Mouse (Mus musculus) T-helper 17 cell (primary cell): ENCODE results near the gene Usp3.

Experiments used
- in situ Hi-C, 2 experiments: fragments of 300-600 bp; cut with MboI, MseI; formaldehyde crosslinking; loops; 1 replicate in 1 of 2; 2 replicates in 1 of 2; pipeline ENCODE4 v1.15.1; 2025; ENCODE audit warnings: high pct_unique_total_duplicates in 2 of 2

Gene Usp3

GRCm38 (mm10) chr9:66592708-66593612 lies at the start of gene Usp3:
Usp3 (minus strand) TSS chr9:66593142.
- in situ Hi-C loops: loop anchor here in 1 of 2 experiments (10.0 kb wide), 1 partner anchor 768 kb away; the partner anchor contains the start of gene Zfp609

GRCm38 (mm10) chr9:66640491-66640890 lies 47.5 kb upstream of the Usp3 start:
- in situ Hi-C loops: loop anchor here in 1 of 2 experiments (5.0 to 10.0 kb wide), 2 partner anchors 64 to 87 kb away; no protein-coding TSS in a partner anchor

GRCm38 (mm10) chr9:66639626-66640025 lies 46.7 kb upstream of the Usp3 start:
- in situ Hi-C loops: loop anchor here in 1 of 2 experiments (5.0 to 10.0 kb wide), 2 partner anchors 65 to 88 kb away; no protein-coding TSS in a partner anchor

DNA sequence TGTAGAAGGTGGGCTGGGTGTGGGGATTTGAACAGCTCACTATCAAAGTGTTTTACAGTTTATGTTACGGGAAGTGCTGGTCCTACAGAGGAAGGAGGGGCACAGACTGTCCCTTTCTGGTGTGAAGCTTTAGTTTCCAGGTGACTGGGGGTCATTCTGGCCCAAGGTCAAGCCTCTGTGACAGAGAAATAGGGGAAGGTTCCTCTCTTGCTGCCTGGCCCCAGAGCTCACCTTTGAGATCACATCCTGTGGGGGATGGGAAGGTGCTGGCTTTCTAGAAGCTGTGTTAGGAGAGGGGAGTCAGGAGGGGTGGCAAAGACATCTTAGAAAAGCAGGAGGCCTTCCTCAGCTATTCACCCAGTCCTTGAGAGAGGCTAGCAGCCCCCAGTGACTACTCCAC lies 39.5 kb upstream of the Usp3 start:
- in situ Hi-C loops: no loop called here

DNA sequence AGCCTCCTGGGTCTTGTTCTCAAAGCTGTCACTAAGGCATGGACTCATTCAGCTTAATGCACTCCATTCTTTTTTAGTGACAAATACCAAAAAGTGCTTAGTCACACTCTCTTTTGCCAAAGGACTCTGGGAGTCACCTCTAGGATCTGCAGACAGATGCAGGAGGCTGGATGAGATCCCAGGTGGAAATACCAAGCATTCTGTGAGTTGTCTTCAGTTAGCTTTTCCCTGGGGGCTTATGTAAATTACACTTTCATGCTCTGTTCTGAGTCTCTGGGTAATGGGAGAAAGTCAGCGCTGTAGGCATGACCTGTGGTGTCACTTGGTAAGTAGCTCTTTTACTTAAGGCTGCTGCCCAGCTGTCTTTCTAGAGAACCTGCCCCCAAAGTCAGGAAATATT lies 38.0 kb upstream of the Usp3 start:
- in situ Hi-C loops: no loop called here

GRCm38 (mm10) chr9:66626661-66627060 lies 33.7 kb upstream of the Usp3 start:
- in situ Hi-C loops: no loop called here

DNA sequence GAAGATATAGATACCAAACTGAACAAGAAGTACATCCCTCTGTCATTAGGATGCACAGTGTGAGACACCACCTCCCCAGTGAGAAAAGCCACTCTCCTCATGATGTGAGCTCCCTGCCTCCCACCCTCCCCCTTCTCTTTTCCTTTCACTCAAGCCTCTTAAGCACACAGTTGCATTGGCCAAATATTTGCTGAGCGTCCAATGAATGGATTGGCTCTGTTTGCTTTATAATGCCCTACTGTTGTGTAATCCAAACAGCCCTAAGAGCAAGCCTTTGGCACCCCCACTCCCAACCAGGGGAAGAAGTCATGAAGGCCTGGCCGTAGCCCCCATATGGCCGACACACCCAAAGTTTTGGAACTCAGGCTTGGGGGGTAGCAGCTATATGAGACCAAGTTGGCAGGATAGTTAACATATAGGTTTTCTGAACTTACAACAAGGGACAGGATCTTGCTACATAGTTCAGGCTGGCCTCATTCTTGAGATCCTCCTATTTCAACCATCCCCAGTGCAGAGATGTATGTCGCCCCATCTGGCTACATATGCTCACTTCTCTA lies 33.1 kb upstream of the Usp3 start:
- in situ Hi-C loops: no loop called here

DNA sequence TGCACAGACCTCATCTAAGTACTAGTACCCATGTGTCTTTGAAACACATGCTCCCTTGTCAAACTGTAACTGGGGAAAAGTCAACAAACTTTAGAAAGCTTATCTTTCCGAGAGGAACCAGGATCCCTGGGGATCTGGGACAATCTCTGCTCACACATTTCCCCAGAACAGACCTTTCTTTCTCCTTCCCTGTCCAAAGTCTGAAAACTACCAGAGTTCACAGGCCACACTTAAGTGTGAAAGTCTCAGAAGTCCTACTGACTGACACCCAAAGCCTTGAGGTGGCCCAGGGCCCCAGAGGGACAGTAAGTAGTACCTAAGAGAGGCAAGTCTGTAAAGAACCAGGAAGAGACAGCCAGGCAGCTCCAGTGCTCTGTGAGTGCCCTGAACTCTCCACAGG lies 31.9 kb upstream of the Usp3 start:
- in situ Hi-C loops: no loop called here

DNA sequence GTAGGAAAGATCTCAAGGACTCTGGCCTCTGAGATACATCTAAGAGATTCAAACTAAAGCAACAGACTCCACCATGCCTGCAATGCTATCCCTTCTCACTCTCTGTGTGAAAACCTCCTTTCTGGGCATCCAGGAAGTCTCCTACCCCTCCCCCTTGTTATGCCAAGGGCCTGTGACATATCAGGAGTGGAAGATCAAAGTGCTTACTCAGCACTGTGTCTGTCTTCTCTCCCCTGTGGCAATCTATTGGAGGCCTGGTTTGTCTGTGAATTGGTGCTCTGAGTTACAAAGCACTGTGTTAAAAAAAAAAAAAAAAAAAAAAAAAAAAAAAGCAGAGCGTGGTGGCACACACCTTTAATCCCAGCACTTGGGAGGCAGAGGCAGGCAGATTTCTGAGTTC lies 30.7 kb upstream of the Usp3 start:
- in situ Hi-C loops: no loop called here

- in situ Hi-C loops: no loop called here
These were observed 27.6 kb upstream of the Usp3 start for GRCm38 (mm10) chr9:66620581-66620981.

DNA sequence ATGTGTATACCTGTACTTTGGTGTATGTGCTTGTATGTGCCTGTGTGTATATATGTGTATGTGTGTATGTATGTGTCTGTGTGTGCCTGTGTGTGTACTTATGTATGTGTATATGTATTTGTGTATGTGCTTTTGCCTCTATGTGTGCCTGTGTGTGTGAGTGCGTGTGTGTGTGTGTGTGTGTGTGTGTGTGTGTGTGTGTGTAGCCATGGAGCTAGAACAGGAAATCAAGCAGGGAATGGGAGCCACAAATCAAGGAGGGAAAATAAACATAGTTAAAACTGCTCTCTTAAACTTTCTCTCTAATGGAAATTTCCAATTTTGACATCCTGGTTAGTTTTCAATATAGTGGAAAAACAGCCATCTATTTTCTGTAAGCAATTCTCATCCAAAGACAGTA lies 27.1 kb upstream of the Usp3 start:
- in situ Hi-C loops: no loop called here

GRCm38 (mm10) chr9:66617812-66618211 lies 24.9 kb upstream of the Usp3 start:
- in situ Hi-C loops: no loop called here

DNA sequence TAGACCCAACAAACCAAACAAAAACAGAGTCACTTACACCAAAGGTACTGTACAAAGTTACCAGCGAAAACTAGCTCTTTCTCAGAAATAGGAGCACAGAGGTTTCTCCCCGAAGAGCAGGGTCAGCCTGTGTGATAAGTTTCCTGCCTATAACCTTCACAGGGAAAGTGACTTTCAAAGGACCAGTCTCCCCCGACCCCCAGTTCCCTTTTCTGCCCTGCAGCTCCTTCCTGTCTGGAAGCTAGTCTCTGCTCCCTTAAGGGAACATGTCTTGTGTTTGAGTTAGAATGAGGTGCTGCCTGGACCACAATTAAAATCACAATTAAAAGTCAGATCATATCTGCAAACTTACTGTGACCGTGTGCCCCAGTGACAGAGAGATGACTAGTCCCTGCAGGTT lies 23.9 kb upstream of the Usp3 start:
- in situ Hi-C loops: no loop called here

DNA sequence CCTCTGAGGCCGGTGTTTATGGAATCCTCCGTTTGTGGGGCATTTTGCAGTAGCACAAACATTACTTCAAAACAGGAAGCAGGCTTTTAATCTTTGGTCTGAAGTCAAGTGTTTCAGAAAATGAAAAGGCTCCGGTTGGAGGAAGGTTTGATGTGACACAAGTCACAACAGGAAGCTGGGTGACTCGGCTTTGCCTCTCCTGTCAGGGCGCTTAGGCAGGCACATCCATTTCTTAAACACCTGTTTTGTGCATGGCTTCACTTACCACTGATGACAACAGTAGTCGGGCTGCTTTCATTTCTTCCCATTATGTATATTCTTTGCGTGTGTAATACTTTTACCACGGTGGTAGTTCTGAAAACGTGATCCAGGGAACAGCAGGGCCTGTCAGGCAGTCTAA lies 22.2 kb upstream of the Usp3 start:
- in situ Hi-C loops: no loop called here

GRCm38 (mm10) chr9:66614547-66614946 lies 21.6 kb upstream of the Usp3 start:
- in situ Hi-C loops: loop anchor here in 1 of 2 experiments (5.0 kb wide), 2 partner anchors 37 to 102 kb away; partner anchors contain the start of gene Fbxl22

- in situ Hi-C loops: loop anchor here in 1 of 2 experiments (5.0 kb wide), 2 partner anchors 36 to 101 kb away; partner anchors contain the start of gene Fbxl22
These were observed 20.7 kb upstream of the Usp3 start for GRCm38 (mm10) chr9:66613667-66614066.

DNA sequence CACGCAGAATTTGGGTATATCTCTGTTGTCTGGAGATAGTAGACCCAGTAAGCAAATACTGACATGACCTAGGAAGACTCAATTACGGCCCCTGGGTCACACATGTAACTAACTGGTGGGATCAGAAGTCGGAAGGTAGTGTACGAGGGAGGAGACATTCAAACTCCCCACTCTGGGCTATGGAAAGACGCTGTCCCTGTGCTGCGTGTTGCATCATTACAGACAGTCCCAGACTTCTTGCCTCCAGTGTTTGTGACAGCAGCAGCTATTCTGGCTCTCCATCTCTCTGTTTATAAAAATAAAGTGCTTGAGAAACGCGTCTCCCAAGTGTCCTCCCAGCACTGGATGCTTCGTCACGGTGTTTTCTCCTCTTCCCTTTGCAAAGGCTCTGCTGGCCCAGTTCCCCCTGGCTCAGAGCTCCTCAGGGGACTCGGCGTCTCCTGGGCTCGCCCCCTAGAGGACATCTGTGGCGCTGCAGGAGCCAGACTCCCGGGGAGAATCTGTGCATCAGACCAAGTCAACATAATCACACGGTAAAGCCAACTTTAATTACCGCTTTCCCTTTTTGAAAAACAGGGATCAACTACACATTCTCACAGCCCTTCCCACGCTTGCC lies 18.6 kb upstream of the Usp3 start:
- in situ Hi-C loops: loop anchor here in 1 of 2 experiments (5.0 kb wide), 2 partner anchors 34 to 99 kb away; partner anchors contain the start of gene Fbxl22

DNA sequence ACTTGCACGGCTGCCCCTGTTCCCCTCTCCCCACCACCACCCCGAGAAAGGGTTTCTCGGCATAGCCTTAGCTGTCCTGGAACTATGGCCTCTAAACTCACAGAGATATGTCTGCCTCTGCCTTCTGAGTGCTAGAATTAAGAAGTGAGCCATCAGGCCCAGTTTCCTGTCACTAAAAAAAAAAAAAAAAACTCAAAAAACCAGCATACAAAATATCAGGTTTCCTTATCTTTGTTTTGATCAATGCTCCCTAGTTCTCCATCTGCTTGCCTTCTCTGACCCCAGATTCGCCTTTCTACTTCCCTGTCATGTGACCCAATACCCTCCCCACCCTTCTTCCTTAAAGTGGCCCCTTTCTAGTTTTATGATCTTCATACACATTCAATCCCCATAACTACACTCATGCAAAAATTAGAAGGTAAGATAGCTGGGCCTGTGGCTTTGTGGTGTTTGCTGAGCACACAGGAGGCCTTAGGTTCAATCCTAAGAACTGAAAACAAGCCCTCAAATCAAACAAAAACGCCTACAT lies 15.9 kb upstream of the Usp3 start:
- in situ Hi-C loops: loop anchor here (5.0 kb wide), 2 partner anchors 53 to 97 kb away; partner anchors contain the start of gene Fbxl22 (in 1 of the 2)

- in situ Hi-C loops: loop anchor here (5.0 kb wide), 2 partner anchors 55 to 95 kb away; partner anchors contain the start of gene Fbxl22 (in 1 of the 2)
These were observed 13.9 kb upstream of the Usp3 start for GRCm38 (mm10) chr9:66606851-66607250.

DNA sequence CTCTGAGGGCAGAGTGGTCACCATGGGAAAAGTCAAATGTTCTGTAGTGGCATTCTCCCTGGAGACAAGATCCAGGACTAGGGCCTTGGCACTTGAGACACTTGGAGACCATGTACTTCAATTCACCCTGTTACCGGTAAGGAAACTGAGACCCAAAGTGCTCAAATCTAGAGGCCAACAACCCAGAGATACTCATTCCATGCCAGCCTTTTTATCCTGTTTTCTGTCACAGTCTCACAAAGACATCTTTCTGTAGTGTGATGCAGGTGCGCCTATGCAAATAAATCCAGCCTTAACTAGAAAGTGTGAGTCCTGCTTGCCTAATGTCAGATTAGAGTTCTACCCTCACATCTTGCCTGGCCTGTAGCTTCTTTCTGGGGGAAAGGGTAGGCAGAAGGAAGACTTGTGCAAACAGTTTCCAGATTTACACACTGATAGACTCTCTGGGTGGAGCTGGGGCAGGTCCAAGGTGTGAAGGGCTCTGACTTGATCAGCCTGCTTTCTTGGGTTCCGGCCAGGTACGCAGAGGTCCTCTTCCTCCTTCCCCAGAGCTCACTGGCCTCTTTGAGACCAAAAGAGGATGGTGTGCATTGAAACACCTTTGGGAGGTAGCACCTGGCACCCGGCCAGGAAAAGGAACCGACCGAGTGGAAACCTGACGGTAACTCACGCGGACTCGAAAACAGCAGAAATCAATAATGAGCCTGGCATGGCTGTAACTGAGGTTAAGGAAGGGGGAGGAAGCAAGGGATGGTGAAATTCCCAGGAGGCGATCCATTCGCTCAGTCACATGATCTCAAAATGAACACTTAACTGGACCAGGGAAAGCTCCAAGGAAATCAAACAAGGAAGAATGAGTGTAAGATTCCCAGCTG lies 13.2 kb upstream of the Usp3 start:
- in situ Hi-C loops: loop anchor here (5.0 kb wide), 2 partner anchors 56 to 94 kb away; partner anchors contain the start of gene Fbxl22 (in 1 of the 2)
